Mouse (Mus musculus) c-Kit-positive CD71-positive TER-119-positive erythroid progenitor cells, embryonic 14.5 days (primary cell): ENCODE measurements at regions not wholly inside any gene's neighbourhood (a gene's known extent, or its start where the extent isn't known, plus 50 kb on each side); places are given as distances from the start of the nearest gene placed in this dataset.

Experiments used
- DNase-seq: peaks from one replicate; pipeline ENCODE4 v3.0.0-alpha.2; 2013; ENCODE audit warnings: low spot score

GRCm38 (mm10) chr8:6813816-6814215 lies 1708.7 kb upstream of the Slc10a2 start:
- no peak for DNase-seq

GRCm38 (mm10) chr8:6807116-6807515 lies 1702.0 kb upstream of the Slc10a2 start:
- DNase-seq = no peak

- DNase-seq = no peak
Measured at GRCm38 (mm10) chr8:6803199-6803598, 1698.0 kb upstream of the Slc10a2 start.

GRCm38 (mm10) chr8:6801076-6801475 lies 1695.9 kb upstream of the Slc10a2 start:
- no peak for DNase-seq

GRCm38 (mm10) chr8:6789096-6789495 lies 1683.9 kb upstream of the Slc10a2 start:
- DNase-seq = no peak

- no peak for DNase-seq
Measured at GRCm38 (mm10) chr8:6780983-6781382, 1675.8 kb upstream of the Slc10a2 start.

GRCm38 (mm10) chr8:6775103-6775502 lies 1670.0 kb upstream of the Slc10a2 start:
- no peak for DNase-seq

GRCm38 (mm10) chr8:6729571-6729970 lies 1624.4 kb upstream of the Slc10a2 start:
- DNase-seq = no peak

GRCm38 (mm10) chr8:6708886-6709449 lies 1603.8 kb upstream of the Slc10a2 start:
- DNase-seq = no peak

- no peak for DNase-seq
Measured at GRCm38 (mm10) chr8:6688595-6688994, 1583.4 kb upstream of the Slc10a2 start.

GRCm38 (mm10) chr8:6658860-6659259 lies 1553.7 kb upstream of the Slc10a2 start:
- no peak for DNase-seq

GRCm38 (mm10) chr8:6657451-6657990 lies 1552.4 kb upstream of the Slc10a2 start:
- DNase-seq = no peak

- no peak for DNase-seq
Measured at GRCm38 (mm10) chr8:6652180-6652579, 1547.0 kb upstream of the Slc10a2 start.

- DNase-seq = no peak
Measured at GRCm38 (mm10) chr8:6648083-6648482, 1542.9 kb upstream of the Slc10a2 start.

- no peak for DNase-seq
Measured at GRCm38 (mm10) chr8:6645287-6645957, 1540.3 kb upstream of the Slc10a2 start.

- no peak for DNase-seq
Measured at GRCm38 (mm10) chr8:6644396-6644795, 1539.2 kb upstream of the Slc10a2 start.

GRCm38 (mm10) chr8:6627009-6627557 lies 1521.9 kb upstream of the Slc10a2 start:
- DNase-seq = no peak

- DNase-seq = no peak
Measured at GRCm38 (mm10) chr8:6608891-6609290, 1503.7 kb upstream of the Slc10a2 start.

GRCm38 (mm10) chr8:6606854-6607535 lies 1501.8 kb upstream of the Slc10a2 start:
- no peak for DNase-seq

GRCm38 (mm10) chr8:6604232-6604804 lies 1499.2 kb upstream of the Slc10a2 start:
- no peak for DNase-seq

- DNase-seq = no peak
Measured at GRCm38 (mm10) chr8:6590146-6590545, 1485.0 kb upstream of the Slc10a2 start.

GRCm38 (mm10) chr8:6583337-6584096 lies 1478.4 kb upstream of the Slc10a2 start:
- no peak for DNase-seq
